Mouse (Mus musculus) hindbrain, embryonic 10.5 days (tissue): ENCODE data around the gene Wap. TPM values are rescaled to one million over a fixed set of nuclear protein-coding genes. Genes with fewer than 3 reads are reported as not detected.
A peak's percentile ranks its signal among the peaks of the same experiment; 100 is the strongest.

Experiments
- DNase-seq: peaks from one replicate; pipeline ENCODE4 v3.0.0-alpha.2; 2017; ENCODE audit warnings: low spot score
- H3K27ac ChIP-seq: fragments of 300-500 bp; sonication (generic); 2 replicates; pipeline ENCODE4 v1.5.1; 2016; ENCODE audit warnings: mild to moderate bottlenecking, moderate library complexity
- H3K27me3 ChIP-seq: fragments of 300-500 bp; sonication (generic); 2 replicates; pipeline ENCODE4 v1.6.1; 2016; ENCODE audit warnings: mild to moderate bottlenecking; ENCODE audit not compliant: poor library complexity, insufficient read depth, severe bottlenecking
- H3K36me3 ChIP-seq: fragments of 300-500 bp; sonication (generic); 2 replicates; pipeline ENCODE4 v1.6.1; 2016; ENCODE audit warnings: mild to moderate bottlenecking, moderate library complexity
- H3K4me1 ChIP-seq: fragments of 300-500 bp; sonication (generic); replicated peaks from 2 replicates; pipeline ENCODE4 v1.6.1; 2016; ENCODE audit warnings: mild to moderate bottlenecking
- H3K4me3 ChIP-seq: fragments of 300-500 bp; sonication (generic); 2 replicates; pipeline ENCODE4 v1.5.1; 2016; ENCODE audit warnings: mild to moderate bottlenecking, moderate library complexity
- H3K9me3 ChIP-seq: fragments of 300-500 bp; sonication (generic); 2 replicates; pipeline ENCODE4 v1.6.1; 2016; ENCODE audit warnings: mild to moderate bottlenecking, moderate library complexity
- WGBS: fragments of 180-500 bp; shearing (Covaris S2); methylation state at CpG from one replicate; pipeline ENCODE4 v1.1.7; 2016; 5-methylcytosine and 5-hydroxymethylcytosine counted together
- polyA plus RNA-seq: library from polyadenylated mRNA; unstranded; fragments of >200 nt; fragmentation: Nextera tagmentation; extraction: Ambion mirVana; gene quantifications from 2 replicates; pipeline ENCODE4 v1.2.1, GENCODE M21; 2016

The Wap gene
- polyA plus RNA-seq, 1 experiment from 2014 or later: not detected

DNA sequence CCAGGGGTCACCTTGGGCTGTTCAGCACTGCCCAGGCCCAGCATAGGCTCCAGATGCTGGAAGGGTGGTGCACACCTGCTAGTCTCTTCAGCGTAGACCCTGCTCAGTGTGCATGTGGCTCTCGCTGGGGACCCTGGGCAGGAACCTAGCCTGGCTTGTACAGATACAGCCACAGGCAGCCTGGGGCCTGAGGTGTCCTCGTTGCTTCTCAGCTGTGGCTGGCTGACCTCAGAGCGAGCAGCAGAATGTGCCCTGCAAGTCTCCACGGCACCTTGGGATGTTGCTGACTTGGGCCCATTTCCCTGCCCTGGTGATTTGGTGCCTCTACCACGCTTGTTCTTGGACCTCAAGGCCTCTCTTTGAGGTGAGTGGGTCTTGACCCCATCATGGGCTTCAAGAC, 38.6 kb downstream of the Wap start:
- Histone ChIP-seq H3K36me3 (peaks cover 60% of the 10 kb centered on the region), H3K4me1 (peaks cover 78% of the 10 kb centered on the region), H3K27ac (peak overlapping the region; percentile 86), H3K27me3 (peaks cover 18% of the 10 kb centered on the region), H3K4me3 (peak overlapping the region; percentile 40; the same call in 1 of the 2 replicates), H3K9me3 (no peaks in the 10 kb centered on the region)
- WGBS: 85% methylated on average over 6 of the region's 6 CpGs
- no peak for DNase-seq

DNA sequence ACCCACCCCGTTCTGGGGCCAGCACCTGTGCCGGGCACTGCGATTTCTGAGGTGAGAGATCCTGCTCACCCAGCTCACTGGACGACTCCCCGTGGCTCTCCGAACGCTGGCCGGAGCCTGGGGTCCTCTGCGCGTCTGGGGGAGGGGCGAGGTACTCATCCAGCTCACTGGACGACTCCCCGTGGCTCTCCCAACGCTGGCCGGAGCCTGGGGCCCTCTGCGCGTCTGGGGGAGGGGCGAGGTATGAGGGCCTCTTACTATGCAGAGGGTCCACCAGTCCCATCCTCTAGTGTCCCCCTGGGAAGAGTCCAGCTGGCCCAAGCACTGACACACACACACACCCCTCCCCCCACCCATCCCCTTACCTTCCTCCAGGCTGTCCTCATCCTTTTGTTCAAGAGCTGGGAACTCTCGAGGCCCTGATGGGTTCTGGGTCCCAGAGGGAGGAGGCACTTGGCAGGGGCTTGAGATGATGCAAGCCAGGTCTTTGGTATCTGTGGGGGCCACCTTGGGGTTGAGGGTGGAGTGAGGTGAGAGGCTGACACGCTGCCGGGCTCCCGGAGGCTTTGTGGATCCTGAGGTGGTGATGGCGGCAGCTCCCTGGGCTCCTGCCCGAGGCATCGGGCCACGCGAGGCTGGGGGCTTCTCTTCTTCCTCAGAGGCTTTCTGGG, 39.3 kb downstream of the Wap start:
- H3K36me3 ChIP-seq: peaks cover 67% of the 10 kb centered on the region

DNA sequence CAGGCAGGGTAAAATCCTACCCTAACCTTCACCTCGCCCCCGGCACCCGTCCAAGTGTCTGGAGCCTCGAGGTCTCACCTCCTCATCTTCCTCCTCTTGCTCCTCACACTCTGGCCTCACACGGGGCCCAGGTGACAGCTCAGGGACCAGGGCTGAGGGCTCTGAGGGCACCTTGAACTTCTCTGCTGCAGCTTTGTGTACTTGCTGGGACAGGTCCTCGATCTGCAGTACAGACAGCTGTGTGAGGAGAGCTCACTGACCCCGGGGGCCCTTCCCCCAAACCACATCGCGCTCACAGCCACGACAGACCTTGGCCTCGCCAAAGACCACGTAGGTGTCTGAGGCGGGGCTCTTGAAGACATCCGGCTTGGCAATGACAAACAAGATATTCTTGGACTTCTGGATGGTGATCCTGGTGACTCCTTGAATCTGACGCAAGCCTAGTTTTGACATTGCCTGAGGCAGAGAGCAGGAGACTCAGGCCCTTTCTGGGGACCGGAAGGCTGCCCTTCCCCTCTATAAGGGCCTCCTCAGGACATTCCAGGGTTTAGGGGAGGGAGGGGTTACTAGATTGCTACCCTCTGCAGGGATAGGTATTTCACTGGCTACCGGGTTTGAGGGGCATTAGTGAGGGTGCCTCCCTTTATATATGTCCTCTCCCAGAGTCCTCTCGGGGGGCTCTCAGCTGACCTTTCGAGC, 40.1 kb downstream of the Wap start:
- H3K4me1 ChIP-seq: peaks cover 63% of the 10 kb centered on the region

More for the DNA sequence above, 39.3 kb downstream of the Wap start:
- peaks cover 71% of the 10 kb centered on the region for H3K4me1 ChIP-seq
- peaks cover 11% of the 10 kb centered on the region for H3K27me3 ChIP-seq
- 14% methylated on average over 27 of the region's 27 CpGs for WGBS
- H3K27ac ChIP-seq: peak overlapping the region; percentile 86
- H3K9me3 ChIP-seq: no peaks in the 10 kb centered on the region
- peak; percentile 55 for DNase-seq
- peak overlapping the region; percentile 40 for H3K4me3 ChIP-seq

DNA sequence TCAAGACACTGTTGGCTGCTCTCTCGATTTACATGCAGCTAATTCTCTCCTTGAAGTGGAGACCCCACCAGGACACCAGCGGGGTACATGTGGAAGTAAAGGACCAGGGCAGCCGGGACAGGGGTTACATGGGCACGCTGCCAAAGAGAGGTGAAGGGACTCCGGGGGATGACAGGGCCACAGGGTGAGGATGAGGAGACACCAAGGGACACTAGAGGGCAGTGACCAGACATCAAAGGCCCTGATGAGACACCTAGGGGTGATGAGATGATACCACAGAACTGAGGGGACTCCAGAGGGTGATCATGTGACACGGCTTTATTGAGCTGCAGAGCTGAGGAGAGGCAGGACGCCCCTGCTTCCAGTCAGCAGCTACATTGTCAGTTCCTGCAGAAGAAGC, 40.9 kb downstream of the Wap start:
- WGBS: 83% methylated on average over 7 of the region's 7 CpGs
- Histone ChIP-seq H3K27me3 (no peaks in the 10 kb centered on the region), H3K36me3 (peaks cover 83% of the 10 kb centered on the region), H3K4me3 (no peak overlapping the region), H3K9me3 (no peaks in the 10 kb centered on the region), H3K4me1 (peaks cover 55% of the 10 kb centered on the region), H3K27ac (no peak overlapping the region; the same call in 1 of the 2 replicates)
- DNase-seq: no peak

More for the DNA sequence above, 40.1 kb downstream of the Wap start:
- Histone ChIP-seq H3K27ac (peak overlapping the region; percentile 86), H3K27me3 (peaks cover 3% of the 10 kb centered on the region; the same call in 1 of the 2 replicates), H3K4me3 (peak overlapping the region; percentile 40), H3K36me3 (peaks cover 75% of the 10 kb centered on the region), H3K9me3 (no peaks in the 10 kb centered on the region)
- DNase-seq: no peak
- 59% methylated on average over 19 of the region's 19 CpGs for WGBS

DNA sequence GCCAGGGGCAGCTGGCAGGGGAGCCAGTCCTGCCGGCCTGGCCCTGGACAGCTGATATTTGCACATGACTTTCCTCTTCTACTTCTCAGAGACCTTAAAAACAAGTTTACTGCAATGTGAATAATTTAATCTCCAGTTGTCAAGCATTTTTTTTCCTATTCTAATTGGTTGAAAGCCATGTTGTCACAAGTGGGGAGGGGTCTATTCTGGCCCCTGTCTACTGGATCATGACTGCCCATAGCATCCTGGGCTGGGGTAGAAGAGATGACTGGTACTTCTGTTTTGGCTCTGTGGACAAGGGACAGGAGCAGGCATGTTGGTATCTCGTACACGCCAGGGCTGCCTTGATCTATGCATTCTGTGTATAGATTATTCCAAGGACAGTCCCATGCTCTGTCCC, 41.8 kb downstream of the Wap start:
- H3K9me3 ChIP-seq: no peaks in the 10 kb centered on the region
- DNase-seq: no peak
- H3K4me1 ChIP-seq: peaks cover 47% of the 10 kb centered on the region
- no peak overlapping the region for H3K4me3 ChIP-seq
- peaks cover 88% of the 10 kb centered on the region for H3K36me3 ChIP-seq
- WGBS: 87% methylated on average over 3 of the region's 3 CpGs
- peak overlapping the region; percentile 31; the same call in 1 of the 2 replicates for H3K27ac ChIP-seq
- H3K27me3 ChIP-seq: no peaks in the 10 kb centered on the region

DNA sequence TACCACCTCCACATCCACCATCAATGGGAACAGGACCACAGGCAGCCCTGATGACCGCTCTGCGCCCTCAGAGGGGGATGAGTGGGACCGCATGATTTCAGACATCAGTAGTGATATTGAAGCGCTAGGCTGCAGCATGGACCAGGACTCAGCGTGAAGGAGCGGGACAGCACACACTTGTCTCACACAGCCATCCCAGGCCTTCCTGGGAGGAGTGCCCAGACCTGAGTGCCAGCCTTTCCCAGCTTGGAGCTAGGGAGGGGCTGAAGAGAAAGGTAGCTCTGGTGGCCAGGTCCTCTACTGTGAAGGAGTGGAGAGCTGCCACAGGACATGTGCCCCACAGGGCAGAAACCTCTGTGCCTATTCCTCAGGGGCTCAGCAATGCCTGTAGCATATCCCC, 42.2 kb downstream of the Wap start:
- no peak overlapping the region for H3K4me3 ChIP-seq
- WGBS: 97% methylated on average over 6 of the region's 6 CpGs
- peaks cover 90% of the 10 kb centered on the region for H3K36me3 ChIP-seq

DNA sequence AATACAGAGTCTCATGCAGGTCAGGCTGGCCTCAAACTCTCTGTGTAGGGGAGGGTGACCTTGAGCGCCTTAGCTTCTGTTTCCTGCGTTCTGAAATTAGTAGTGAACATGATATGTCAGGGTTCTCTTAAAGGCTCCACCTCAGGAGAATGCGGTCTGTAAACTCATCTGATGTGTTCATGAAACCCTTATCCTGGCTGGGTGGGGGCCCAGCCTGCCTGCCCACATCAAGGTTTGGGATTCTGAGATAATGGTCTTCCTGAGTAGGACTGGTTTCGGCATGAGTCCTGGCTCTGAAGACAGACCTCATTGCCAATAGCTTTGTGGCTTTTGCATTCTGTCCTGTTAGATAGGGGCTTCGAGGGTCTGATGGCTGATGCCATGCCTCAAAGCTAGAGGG, 43.1 kb downstream of the Wap start:
- Histone ChIP-seq H3K36me3 (peaks cover 93% of the 10 kb centered on the region), H3K27ac (no peak overlapping the region), H3K4me3 (no peak overlapping the region), H3K27me3 (no peaks in the 10 kb centered on the region), H3K4me1 (peaks cover 36% of the 10 kb centered on the region), H3K9me3 (no peaks in the 10 kb centered on the region)
- WGBS: 91% methylated on average over 5 of the region's 5 CpGs
- DNase-seq: no peak

More for the DNA sequence above, 42.2 kb downstream of the Wap start:
- no peak for DNase-seq
- Histone ChIP-seq H3K9me3 (no peaks in the 10 kb centered on the region), H3K27me3 (no peaks in the 10 kb centered on the region), H3K4me1 (peaks cover 45% of the 10 kb centered on the region), H3K27ac (no peak overlapping the region)

DNA sequence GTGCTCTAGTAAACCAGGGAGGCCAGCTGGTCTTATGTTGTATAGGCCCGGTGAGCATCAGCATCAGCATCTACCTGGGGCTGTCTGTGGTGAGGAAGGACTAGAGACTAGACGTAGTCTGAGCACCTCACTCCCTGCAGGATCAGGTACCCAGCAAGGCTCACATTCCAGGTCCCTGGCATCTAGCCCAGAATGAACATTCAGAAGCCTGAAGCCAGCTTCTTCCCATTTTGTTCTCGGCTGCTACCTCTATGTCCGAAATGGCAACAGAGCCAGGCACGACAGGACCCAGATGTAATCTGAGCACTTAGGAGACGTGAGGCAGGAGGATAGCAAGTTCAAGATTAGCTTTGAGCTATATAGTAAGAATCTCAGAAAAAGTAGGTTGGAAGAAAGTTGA, 43.6 kb downstream of the Wap start:
- no peak for DNase-seq
- peaks cover 93% of the 10 kb centered on the region for H3K36me3 ChIP-seq
- no peaks in the 10 kb centered on the region for H3K9me3 ChIP-seq
- H3K4me3 ChIP-seq: no peak overlapping the region
- no peaks in the 10 kb centered on the region for H3K27me3 ChIP-seq
- peaks cover 31% of the 10 kb centered on the region for H3K4me1 ChIP-seq
- 90% methylated on average over 6 of the region's 6 CpGs for WGBS
- no peak overlapping the region for H3K27ac ChIP-seq

DNA sequence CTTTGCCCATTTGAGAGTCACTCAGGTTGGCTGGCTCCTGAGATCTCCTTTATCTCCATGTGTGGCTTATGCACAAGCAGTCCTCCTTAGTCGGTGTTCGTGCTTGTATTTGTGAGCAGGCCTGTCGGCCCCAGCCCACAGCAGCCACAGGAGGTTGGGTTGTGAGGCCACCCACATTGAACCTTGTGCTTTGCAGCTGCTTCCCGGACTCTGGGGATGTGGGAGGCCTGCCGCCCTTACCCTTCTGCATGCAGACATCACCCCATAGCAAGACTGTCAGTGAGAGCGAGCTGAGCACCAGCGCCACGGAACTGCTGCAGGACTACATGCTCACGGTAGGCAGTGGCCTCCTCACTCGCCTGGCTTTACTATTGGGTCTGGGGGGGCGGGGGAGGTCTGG, 45.0 kb downstream of the Wap start:
- Histone ChIP-seq H3K27me3 (no peaks in the 10 kb centered on the region), H3K27ac (no peak overlapping the region), H3K9me3 (no peaks in the 10 kb centered on the region), H3K4me1 (peaks cover 17% of the 10 kb centered on the region), H3K4me3 (no peak overlapping the region), H3K36me3 (peaks cover 100% of the 10 kb centered on the region)
- WGBS: 78% methylated on average over 11 of the region's 11 CpGs
- no peak for DNase-seq

DNA sequence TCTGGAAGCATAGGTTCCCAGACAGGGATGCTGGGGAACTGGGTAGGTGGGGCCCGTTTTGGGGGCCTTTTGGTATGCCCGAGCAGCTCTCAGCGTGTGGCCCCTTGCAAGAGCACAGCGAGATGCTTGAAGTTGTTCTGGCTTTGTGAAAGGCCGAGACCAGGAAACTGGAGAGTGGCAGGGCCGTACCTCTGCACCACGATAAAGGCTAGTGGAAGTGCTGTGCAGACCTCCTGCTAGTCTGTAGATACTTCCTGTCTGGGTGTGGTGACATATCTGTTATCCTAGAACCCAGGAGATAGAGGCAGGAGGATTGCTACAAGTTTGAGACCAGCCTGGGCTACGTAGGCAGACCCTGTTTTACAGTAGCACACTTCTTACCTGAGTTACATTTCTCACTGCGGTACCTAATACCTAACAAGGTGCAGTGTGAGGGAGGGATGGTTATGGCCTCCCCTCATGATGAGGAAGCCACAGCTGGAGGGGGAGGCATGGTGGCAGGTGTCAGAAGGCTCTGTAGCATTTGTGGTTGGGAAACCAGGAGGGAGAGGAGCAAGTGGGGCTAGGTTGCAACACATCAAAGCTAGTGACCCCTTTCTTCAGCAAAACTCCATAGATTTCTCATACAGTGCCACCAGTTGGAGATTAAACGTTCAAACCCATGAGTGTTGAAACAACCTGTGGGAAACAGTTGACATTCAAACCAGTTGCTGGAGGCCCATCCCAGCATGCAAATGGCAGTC, 47.3 kb downstream of the Wap start:
- H3K4me3 ChIP-seq: no peak overlapping the region
- H3K9me3 ChIP-seq: no peaks in the 10 kb centered on the region
- H3K4me1 ChIP-seq: no peaks in the 10 kb centered on the region
- WGBS: 84% methylated on average over 10 of the region's 10 CpGs
- H3K36me3 ChIP-seq: peaks cover 97% of the 10 kb centered on the region
- H3K27ac ChIP-seq: no peak overlapping the region
- DNase-seq: no peak
- H3K27me3 ChIP-seq: no peaks in the 10 kb centered on the region

DNA sequence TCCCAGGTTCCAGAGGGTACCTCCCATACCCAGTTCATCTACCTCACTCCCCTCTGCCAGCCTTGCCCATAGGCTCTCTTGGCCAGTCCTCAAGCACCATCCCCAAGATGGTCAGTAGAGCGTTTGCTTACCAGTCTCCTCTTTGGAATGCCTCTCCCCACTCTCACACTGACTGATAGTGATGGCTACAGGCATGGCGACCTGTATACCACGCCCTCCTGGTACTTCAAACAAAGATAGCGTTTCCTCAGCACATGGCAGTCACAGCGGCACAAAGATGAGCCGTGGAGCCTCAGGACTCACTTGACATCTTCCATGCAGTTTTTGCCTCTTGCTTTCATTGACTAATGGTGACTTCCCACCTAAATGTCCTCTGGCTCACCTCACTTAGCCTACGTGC, 48.6 kb downstream of the Wap start:
- H3K27me3 ChIP-seq: no peaks in the 10 kb centered on the region
- H3K27ac ChIP-seq: no peak overlapping the region
- no peaks in the 10 kb centered on the region for H3K4me1 ChIP-seq
- peaks cover 97% of the 10 kb centered on the region for H3K36me3 ChIP-seq
- no peaks in the 10 kb centered on the region for H3K9me3 ChIP-seq
- WGBS: 92% methylated on average over 7 of the region's 7 CpGs
- no peak overlapping the region for H3K4me3 ChIP-seq
- DNase-seq: no peak

DNA sequence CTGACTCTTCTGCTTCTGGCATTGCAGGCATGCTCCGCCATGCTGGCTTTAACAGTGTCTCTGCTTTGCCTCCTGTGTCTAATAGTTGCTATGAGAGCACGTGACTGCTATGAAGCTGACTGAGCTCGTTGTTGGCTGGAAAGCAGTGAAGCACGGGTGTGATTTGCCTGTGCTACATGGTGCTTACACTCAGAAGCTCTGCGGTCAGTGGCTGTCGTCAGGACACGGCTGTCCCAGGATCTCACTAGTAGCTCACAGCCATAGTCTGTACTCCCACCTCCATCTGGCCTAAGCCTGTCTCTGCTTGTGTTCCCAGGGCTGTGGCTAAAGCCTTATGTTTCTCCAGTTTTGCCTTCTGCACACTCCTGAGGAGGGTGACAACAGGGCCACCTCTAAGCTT, 50.1 kb downstream of the Wap start:
- no peak overlapping the region for H3K27ac ChIP-seq
- no peak overlapping the region for H3K4me3 ChIP-seq
- no peak for DNase-seq
- H3K4me1 ChIP-seq: no peaks in the 10 kb centered on the region
- H3K36me3 ChIP-seq: peaks cover 96% of the 10 kb centered on the region
- WGBS: 93% methylated on average over 7 of the region's 7 CpGs
- no peaks in the 10 kb centered on the region for H3K27me3 ChIP-seq
- H3K9me3 ChIP-seq: no peaks in the 10 kb centered on the region
